Mouse (Mus musculus): ENCODE measurements around the gene Cenpf. TPM values are rescaled to one million over a fixed set of nuclear protein-coding genes. Genes with fewer than 3 reads are reported as not detected.
"Not testable (repeated sequence)": the region's sequence is repeated elsewhere in the genome, so short reads cannot be mapped to it uniquely, and the experiment has no call there.

The Cenpf gene
- polyA plus RNA-seq, 1 experiment from 2014 or later: 54.4 TPM

DNA sequence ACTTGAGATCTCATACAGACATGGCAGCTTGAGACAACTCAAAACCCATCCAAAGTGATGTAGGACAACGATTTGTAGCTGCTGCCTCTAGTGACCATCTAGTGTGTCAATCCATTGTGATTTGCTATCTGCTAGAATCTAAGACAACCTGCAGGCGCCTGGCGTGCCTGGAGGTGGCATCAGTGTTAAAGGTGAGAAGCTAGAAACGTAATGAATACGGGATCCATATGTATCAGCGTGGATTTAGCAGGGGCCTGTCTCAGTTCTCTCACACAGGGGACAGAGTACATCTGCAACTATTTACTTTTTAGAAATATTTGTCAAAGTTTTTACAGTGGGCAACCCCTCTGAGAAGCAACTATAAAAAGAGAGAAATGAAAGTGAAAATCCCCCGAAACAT is 15.3 kb upstream of the Cenpf start:
- no peak for DNase-seq (ENCODE audit: low spot score)
- no peak overlapping the region for H3K9ac ChIP-seq (ENCODE audit: low read depth, low read length)
- no peak for ATAC-seq (ENCODE audit: low read depth)
- no peaks in the 10 kb centered on the region for H3K27me3 ChIP-seq (replicated peaks; ENCODE audit: control insufficient read depth, insufficient read depth, low read length)
- H3K9me3 ChIP-seq (ENCODE audit: control insufficient read depth, low read length): no peaks in the 10 kb centered on the region
- no peaks in the 10 kb centered on the region for H3K36me3 ChIP-seq (ENCODE audit: control insufficient read depth, insufficient read depth, low read length)
- no peak overlapping the region for H3K27ac ChIP-seq (replicated peaks; ENCODE audit: low read depth, low read length)
- H3K4me2 ChIP-seq (ENCODE audit: low read depth, low read length): no peak overlapping the region
- 32% methylated on average over 7 of the region's 7 CpGs for WGBS
- no peak overlapping the region for H3K4me3 ChIP-seq (ENCODE audit: low read depth, low read length)
- H3K4me1 ChIP-seq (ENCODE audit: control insufficient read depth, insufficient read depth, low read length): peaks cover 14% of the 10 kb centered on the region

DNA sequence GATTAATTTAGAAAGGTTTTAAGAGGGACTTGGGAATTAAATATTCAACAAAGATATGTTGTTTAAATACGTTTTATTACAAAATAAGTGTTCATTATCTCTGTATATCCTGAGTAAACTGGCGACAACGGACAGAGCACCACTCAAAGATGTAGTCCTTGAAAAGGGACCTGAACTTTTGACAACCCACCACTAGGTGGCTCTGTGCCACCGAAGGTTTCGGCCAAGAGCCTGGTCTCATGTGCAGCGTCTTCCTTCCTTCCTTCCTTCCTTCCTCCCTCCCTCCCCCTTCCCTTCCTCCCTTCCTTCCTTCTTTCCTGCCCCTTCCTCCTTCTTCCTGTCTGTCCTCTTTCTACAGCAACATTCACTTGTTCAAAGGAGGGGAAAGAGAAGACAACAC is 13.1 kb upstream of the Cenpf start:
- ATAC-seq (ENCODE audit: low read depth) (peak; percentile 74; the same call in 1 of the 2 replicates), DNase-seq (ENCODE audit: low spot score) (peak; percentile 82)
- Histone ChIP-seq H3K9me3 (ENCODE audit: control insufficient read depth, low read length) (no peaks in the 10 kb centered on the region), H3K4me2 (ENCODE audit: low read depth, low read length) (no peak overlapping the region; the same call in 1 of the 2 replicates), H3K27me3 (replicated peaks; ENCODE audit: control insufficient read depth, insufficient read depth, low read length) (no peaks in the 10 kb centered on the region), H3K27ac (replicated peaks; ENCODE audit: low read depth, low read length) (no peak overlapping the region), H3K9ac (ENCODE audit: low read depth, low read length) (no peak overlapping the region; the same call in 1 of the 2 replicates), H3K4me1 (ENCODE audit: control insufficient read depth, insufficient read depth, low read length) (no peaks in the 10 kb centered on the region; the same call in 1 of the 2 replicates), H3K36me3 (ENCODE audit: control insufficient read depth, insufficient read depth, low read length) (no peaks in the 10 kb centered on the region), H3K4me3 (ENCODE audit: low read depth, low read length) (no peak overlapping the region)
- 3% methylated on average over 6 of the region's 6 CpGs for WGBS

DNA sequence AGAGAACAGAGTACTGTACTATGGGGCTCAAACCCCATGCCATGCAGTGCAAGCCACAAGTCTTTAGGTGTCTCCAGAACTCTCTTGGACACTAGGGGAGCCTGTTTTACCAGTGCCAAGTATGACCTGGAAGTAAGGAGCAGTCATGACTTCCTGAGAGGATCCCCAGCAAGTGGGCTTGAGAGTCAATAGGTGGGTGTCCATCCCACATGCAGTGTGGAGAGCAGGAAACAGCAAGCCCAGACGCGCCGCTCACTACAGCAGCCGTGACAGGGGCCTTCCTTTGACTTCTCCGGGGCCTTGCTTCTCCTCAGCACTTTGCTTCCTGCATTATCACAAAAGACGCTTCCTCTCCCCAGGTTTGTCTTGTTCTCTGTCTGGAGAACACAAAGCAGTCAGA is 12.3 kb upstream of the Cenpf start:
- no peak overlapping the region for H3K9ac ChIP-seq (ENCODE audit: low read depth, low read length)
- no peaks in the 10 kb centered on the region for H3K27me3 ChIP-seq (replicated peaks; ENCODE audit: control insufficient read depth, insufficient read depth, low read length)
- no peak overlapping the region for H3K4me2 ChIP-seq (ENCODE audit: low read depth, low read length)
- H3K36me3 ChIP-seq (ENCODE audit: control insufficient read depth, insufficient read depth, low read length): no peaks in the 10 kb centered on the region
- no peak for ATAC-seq (ENCODE audit: low read depth)
- DNase-seq (ENCODE audit: low spot score): no peak
- no peak overlapping the region for H3K27ac ChIP-seq (replicated peaks; ENCODE audit: low read depth, low read length)
- H3K9me3 ChIP-seq (ENCODE audit: control insufficient read depth, low read length): no peaks in the 10 kb centered on the region
- WGBS: 77% methylated on average over 6 of the region's 6 CpGs
- H3K4me1 ChIP-seq (ENCODE audit: control insufficient read depth, insufficient read depth, low read length): no peaks in the 10 kb centered on the region; the same call in 1 of the 2 replicates
- no peak overlapping the region for H3K4me3 ChIP-seq (ENCODE audit: low read depth, low read length)

DNA sequence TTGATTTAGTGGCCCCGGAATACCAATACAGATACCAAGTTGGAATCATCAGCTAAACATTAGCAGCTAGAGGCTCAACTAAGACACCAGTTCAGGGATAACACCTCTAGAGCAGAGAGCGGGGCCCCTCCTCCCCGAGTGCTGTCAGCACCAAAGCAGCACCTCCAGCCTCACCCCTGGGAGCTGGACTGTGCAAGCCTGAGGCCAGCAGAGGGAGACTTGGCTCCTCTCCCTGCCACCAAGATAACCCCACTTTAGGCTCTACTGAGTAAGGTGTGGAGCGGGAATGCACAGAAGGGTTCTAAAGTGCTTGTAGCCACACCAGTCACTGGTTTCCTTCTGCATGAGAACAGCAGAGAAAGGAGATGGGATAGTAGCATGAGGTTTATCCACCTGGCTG is 10.5 kb upstream of the Cenpf start:
- no peak overlapping the region for H3K4me3 ChIP-seq (ENCODE audit: low read depth, low read length)
- no peak overlapping the region for H3K9ac ChIP-seq (ENCODE audit: low read depth, low read length)
- H3K4me2 ChIP-seq (ENCODE audit: low read depth, low read length): no peak overlapping the region
- no peaks in the 10 kb centered on the region for H3K9me3 ChIP-seq (ENCODE audit: control insufficient read depth, low read length)
- 62% methylated on average over 4 of the region's 4 CpGs for WGBS
- H3K27ac ChIP-seq (replicated peaks; ENCODE audit: low read depth, low read length): no peak overlapping the region
- no peaks in the 10 kb centered on the region; the same call in 1 of the 2 replicates for H3K4me1 ChIP-seq (ENCODE audit: control insufficient read depth, insufficient read depth, low read length)
- no peak for DNase-seq (ENCODE audit: low spot score)
- no peaks in the 10 kb centered on the region for H3K36me3 ChIP-seq (ENCODE audit: control insufficient read depth, insufficient read depth, low read length)
- H3K27me3 ChIP-seq (replicated peaks; ENCODE audit: control insufficient read depth, insufficient read depth, low read length): no peaks in the 10 kb centered on the region
- ATAC-seq (ENCODE audit: low read depth): no peak

DNA sequence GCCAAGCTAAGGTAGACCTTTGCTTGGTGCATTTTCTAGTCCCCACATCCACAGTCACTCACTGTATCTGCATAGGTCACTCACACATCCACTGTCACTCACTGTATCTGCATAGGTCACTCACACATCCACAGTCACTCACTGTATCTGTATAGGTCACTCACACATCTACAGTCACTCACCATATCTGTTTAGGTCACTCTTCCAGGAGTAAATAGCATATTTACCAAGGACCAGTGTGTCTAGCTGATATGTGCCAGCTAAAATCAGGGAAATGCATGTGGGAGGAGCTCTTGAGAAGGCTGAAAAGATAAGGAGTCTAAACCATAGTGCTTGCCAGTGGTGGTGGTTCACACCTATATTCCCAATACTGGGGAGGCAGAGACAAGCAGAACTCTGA is 7.4 kb upstream of the Cenpf start:
- DNase-seq (ENCODE audit: low spot score) (no peak), ATAC-seq (ENCODE audit: low read depth) (no peak)
- Histone ChIP-seq H3K36me3 (ENCODE audit: control insufficient read depth, insufficient read depth, low read length) (no peaks in the 10 kb centered on the region), H3K4me3 (ENCODE audit: low read depth, low read length) (no peak overlapping the region), H3K4me1 (ENCODE audit: control insufficient read depth, insufficient read depth, low read length) (no peaks in the 10 kb centered on the region), H3K4me2 (ENCODE audit: low read depth, low read length) (no peak overlapping the region), H3K27me3 (replicated peaks; ENCODE audit: control insufficient read depth, insufficient read depth, low read length) (no peaks in the 10 kb centered on the region), H3K27ac (replicated peaks; ENCODE audit: low read depth, low read length) (no peak overlapping the region), H3K9ac (ENCODE audit: low read depth, low read length) (no peak overlapping the region), H3K9me3 (ENCODE audit: control insufficient read depth, low read length) (no peaks in the 10 kb centered on the region)

DNA sequence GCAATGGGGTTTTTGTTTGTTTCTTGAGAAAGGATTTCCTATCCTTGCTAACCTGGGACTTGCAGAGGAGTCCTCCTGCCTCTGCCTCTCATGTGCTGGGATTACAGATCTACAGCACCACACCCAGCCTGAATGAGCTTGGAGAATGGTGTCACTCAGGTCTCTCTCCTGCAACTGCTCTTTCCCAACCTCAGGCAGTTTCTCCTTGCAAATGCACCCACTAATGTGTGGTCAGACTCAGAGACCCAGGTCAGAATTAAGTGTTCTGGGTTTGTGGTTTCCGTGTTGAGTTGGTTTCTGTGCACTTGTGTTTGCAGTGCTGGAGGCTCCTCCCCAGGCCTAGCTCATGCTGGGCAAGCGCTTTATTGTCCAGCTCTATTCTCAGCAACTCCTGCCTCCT is 6.5 kb upstream of the Cenpf start:
- WGBS: 87% methylated on average over 2 of the region's 2 CpGs
- DNase-seq (ENCODE audit: low spot score): no peak
- Histone ChIP-seq H3K36me3 (ENCODE audit: control insufficient read depth, insufficient read depth, low read length) (no peaks in the 10 kb centered on the region), H3K9me3 (ENCODE audit: control insufficient read depth, low read length) (no peaks in the 10 kb centered on the region), H3K4me2 (ENCODE audit: low read depth, low read length) (no peak overlapping the region), H3K9ac (ENCODE audit: low read depth, low read length) (no peak overlapping the region), H3K27ac (replicated peaks; ENCODE audit: low read depth, low read length) (no peak overlapping the region), H3K27me3 (replicated peaks; ENCODE audit: control insufficient read depth, insufficient read depth, low read length) (no peaks in the 10 kb centered on the region), H3K4me1 (ENCODE audit: control insufficient read depth, insufficient read depth, low read length) (no peaks in the 10 kb centered on the region; the same call in 1 of the 2 replicates), H3K4me3 (ENCODE audit: low read depth, low read length) (no peak overlapping the region)
- no peak for ATAC-seq (ENCODE audit: low read depth)

DNA sequence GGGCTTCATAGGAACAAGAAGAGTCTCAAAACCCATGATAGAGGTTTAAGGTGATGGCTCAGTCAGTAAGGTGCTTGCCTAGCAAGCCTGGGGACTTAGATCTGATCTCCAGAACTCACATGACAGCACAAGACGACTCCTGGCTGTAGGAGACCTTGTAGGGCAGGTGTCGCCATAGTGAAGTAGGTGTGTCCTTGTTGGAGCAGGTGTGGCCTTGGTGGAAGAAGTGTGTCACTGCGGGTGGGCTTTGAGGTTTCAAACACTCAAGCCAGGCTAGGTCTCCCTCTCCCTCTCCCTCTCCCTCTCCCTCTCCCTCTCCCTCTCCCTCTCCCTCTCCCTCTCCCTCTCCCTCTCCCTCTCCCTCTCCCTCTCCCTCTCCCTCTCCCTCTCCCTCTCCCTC is 4.6 kb upstream of the Cenpf start:
- WGBS: 54% methylated on average over 3 of the region's 3 CpGs
- not testable (repeated sequence) for ATAC-seq (ENCODE audit: low read depth); H3K4me2 ChIP-seq (ENCODE audit: low read depth, low read length); H3K36me3 ChIP-seq (ENCODE audit: control insufficient read depth, insufficient read depth, low read length); H3K27ac ChIP-seq (replicated peaks; ENCODE audit: low read depth, low read length); H3K4me1 ChIP-seq (ENCODE audit: control insufficient read depth, insufficient read depth, low read length); DNase-seq (ENCODE audit: low spot score); H3K9me3 ChIP-seq (ENCODE audit: control insufficient read depth, low read length); H3K27me3 ChIP-seq (replicated peaks; ENCODE audit: control insufficient read depth, insufficient read depth, low read length); H3K9ac ChIP-seq (ENCODE audit: low read depth, low read length); H3K4me3 ChIP-seq (ENCODE audit: low read depth, low read length)

DNA sequence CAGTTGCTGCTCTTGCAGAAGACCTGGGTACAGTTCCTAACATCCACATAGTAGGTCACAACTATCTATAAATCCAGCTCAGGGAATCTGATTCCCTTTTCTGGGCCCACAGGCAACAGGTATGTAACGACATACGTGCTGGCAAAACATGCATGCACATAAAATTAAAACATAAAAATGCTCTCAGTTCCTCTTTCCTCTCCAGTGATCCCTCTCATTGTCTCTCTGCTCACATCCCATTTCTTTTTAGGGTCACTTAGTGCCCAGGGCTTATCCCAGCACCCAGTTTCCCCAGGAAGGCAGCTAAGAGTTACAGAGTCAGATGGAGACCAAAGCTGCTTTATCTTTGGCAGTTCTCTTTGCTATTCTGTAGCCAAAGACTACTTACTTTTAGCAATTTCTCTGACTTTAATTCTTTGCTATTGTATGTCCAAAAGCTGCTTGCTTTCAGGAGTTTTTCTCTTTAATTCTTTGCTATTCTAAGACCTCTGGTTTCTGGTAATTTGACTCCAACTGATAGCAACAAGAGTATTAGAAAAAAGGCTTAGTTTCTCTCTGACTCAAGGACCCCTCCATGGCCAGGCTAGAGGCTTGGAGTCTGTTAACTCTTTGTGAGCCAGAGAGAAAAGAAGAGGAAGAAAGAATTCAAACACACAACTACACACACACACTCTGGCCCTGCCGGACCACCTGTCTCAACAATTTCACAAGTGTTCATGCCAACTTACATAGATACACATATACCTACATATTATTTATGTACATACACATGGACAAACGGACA is 1.4 kb upstream of the Cenpf start:
- H3K36me3 ChIP-seq (ENCODE audit: control insufficient read depth, insufficient read depth, low read length): peaks cover 10% of the 10 kb centered on the region; the same call in 1 of the 2 replicates
- H3K9me3 ChIP-seq (ENCODE audit: control insufficient read depth, low read length): no peaks in the 10 kb centered on the region
- 32% methylated on average over 4 of the region's 4 CpGs for WGBS
- H3K4me1 ChIP-seq (ENCODE audit: control insufficient read depth, insufficient read depth, low read length): peaks cover 11% of the 10 kb centered on the region
- no peaks in the 10 kb centered on the region for H3K27me3 ChIP-seq (replicated peaks; ENCODE audit: control insufficient read depth, insufficient read depth, low read length)
- H3K4me3 ChIP-seq (ENCODE audit: low read depth, low read length): peak overlapping the region; percentile 80
- DNase-seq (ENCODE audit: low spot score): no peak
- no peak overlapping the region for H3K27ac ChIP-seq (replicated peaks; ENCODE audit: low read depth, low read length)
- peak overlapping the region; percentile 53 for H3K9ac ChIP-seq (ENCODE audit: low read depth, low read length)
- no peak for ATAC-seq (ENCODE audit: low read depth)
- H3K4me2 ChIP-seq (ENCODE audit: low read depth, low read length): peak overlapping the region; percentile 65

DNA sequence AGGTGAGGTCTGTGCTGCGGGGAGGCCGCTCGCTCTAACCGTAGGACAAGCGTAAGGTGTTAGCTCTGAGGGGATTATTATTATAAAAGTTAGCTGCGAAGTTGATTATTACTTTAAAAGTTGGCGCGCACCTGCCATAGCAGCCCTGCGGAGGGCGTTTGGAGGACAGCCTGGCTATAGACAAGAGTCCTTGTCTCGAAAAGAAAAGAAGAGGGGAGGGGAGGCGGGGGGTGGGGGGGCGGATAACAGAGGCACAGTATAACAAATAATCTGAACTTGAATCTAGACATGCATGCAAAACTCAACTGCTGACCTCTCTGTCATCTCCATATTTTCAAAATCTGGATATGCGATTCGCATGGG is 483 bp upstream of the Cenpf start:
- Histone ChIP-seq H3K4me3 (ENCODE audit: low read depth, low read length) (peak overlapping the region; percentile 80), H3K27ac (replicated peaks; ENCODE audit: low read depth, low read length) (no peak overlapping the region; the same call in 1 of the 2 replicates), H3K4me2 (ENCODE audit: low read depth, low read length) (peak overlapping the region; percentile 65), H3K27me3 (replicated peaks; ENCODE audit: control insufficient read depth, insufficient read depth, low read length) (no peaks in the 10 kb centered on the region), H3K9me3 (ENCODE audit: control insufficient read depth, low read length) (no peaks in the 10 kb centered on the region), H3K4me1 (ENCODE audit: control insufficient read depth, insufficient read depth, low read length) (peaks cover 11% of the 10 kb centered on the region), H3K36me3 (ENCODE audit: control insufficient read depth, insufficient read depth, low read length) (peaks cover 19% of the 10 kb centered on the region), H3K9ac (ENCODE audit: low read depth, low read length) (peak overlapping the region; percentile 53)
- no peak for ATAC-seq (ENCODE audit: low read depth)
- no peak for DNase-seq (ENCODE audit: low spot score)
- WGBS: 1% methylated on average over 15 of the region's 15 CpGs

Measured in embryonic facial prominence, embryonic 14.5 days (tissue).